In the genomic region with DNA sequence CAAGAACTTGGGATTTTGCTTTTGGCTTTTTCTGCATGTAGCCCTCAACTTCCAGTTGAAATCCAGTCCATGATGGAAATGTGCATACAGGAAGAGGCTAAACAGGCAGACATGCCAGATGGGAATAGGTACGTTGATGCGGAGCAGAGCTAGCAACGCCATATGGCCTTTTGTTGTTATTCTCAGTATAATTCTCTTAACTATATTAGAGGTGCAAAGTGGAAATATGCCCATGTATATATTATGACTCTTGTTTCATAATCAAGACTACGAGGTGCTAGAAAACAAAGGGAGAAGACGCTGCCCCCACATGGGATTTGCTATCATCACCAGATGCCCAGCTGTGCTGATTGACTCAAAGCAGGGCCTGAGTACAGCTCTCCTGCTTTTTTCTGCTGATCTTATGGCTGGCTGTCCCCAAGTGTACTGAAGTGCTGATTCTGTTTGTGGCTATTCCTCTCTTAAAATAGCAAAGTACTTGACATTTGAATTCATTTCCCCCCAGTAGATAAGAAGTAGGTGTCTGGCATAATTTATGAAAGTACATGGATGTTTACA, we compare ENCODE assay signal across 15 mouse cellular contexts.
DNase-seq lines count a peak whose midpoint lies in the region; ATAC-seq and TF ChIP-seq lines count a peak whose summit lies in the region.
"Had no signal": no experiment of that assay in that cellular context is flagged by ENCODE, and none has a peak within 500 bp of the region (broad histone marks: within the 10 kb centered on the region; RNA-seq: fewer than 3 reads in every experiment).

No protein-coding gene starts in this region.

- no peak overlapping the region for H3K27ac ChIP-seq in forebrain, postnatal 0 days (ENCODE audit: low read depth, low read length)
- H3K27ac ChIP-seq in forebrain, embryonic 11.5 days (ENCODE audit: low read depth, low read length) = no peak overlapping the region
- H3K27ac ChIP-seq: embryonic facial prominence, embryonic 15.5 days; intestine, embryonic 15.5 days; midbrain, embryonic 10.5 days had no signal

- H3K36me3 ChIP-seq in forebrain, postnatal 0 days (ENCODE audit: insufficient read depth) = no peaks in the 10 kb centered on the region
- no peaks in the 10 kb centered on the region for H3K36me3 ChIP-seq in forebrain, embryonic 11.5 days (ENCODE audit: control insufficient read depth, insufficient read depth, low read length)
- H3K36me3 ChIP-seq: embryonic facial prominence, embryonic 15.5 days; intestine, embryonic 15.5 days; midbrain, embryonic 10.5 days had no signal

- H3K9me3 ChIP-seq in forebrain, postnatal 0 days (ENCODE audit: low read length) = no peaks in the 10 kb centered on the region
- no peaks in the 10 kb centered on the region for H3K9me3 ChIP-seq in forebrain, embryonic 11.5 days (ENCODE audit: control insufficient read depth, low read length)
- H3K9me3 ChIP-seq: embryonic facial prominence, embryonic 15.5 days; intestine, embryonic 15.5 days; midbrain, embryonic 10.5 days had no signal

- no peak overlapping the region for H3K9ac ChIP-seq in forebrain, postnatal 0 days
- H3K9ac ChIP-seq in forebrain, embryonic 11.5 days (ENCODE audit: low read length) = no peak overlapping the region
- H3K9ac ChIP-seq: embryonic facial prominence, embryonic 15.5 days; intestine, embryonic 15.5 days had no signal

- intact Hi-C loops in left cerebral cortex, postnatal 10 days (cut with DNase I) = no loop called here

- no peaks in the 10 kb centered on the region for H3K27me3 ChIP-seq in forebrain, postnatal 0 days (ENCODE audit: insufficient read depth, low read length)
- no peaks in the 10 kb centered on the region for H3K27me3 ChIP-seq in forebrain, embryonic 11.5 days (ENCODE audit: control insufficient read depth, insufficient read depth, low read length)
- H3K27me3 ChIP-seq: embryonic facial prominence, embryonic 15.5 days; intestine, embryonic 15.5 days had no signal

- WGBS in forebrain, postnatal 0 days = 52% methylated on average over 5 of the region's 5 CpGs
- WGBS in forebrain, embryonic 11.5 days = 72% methylated on average over 5 of the region's 5 CpGs

- no peak overlapping the region for H3K4me2 ChIP-seq in forebrain, postnatal 0 days (ENCODE audit: low read depth)
- no peak overlapping the region for H3K4me2 ChIP-seq in forebrain, embryonic 11.5 days (ENCODE audit: low read depth, low read length, severe bottlenecking)
- H3K4me2 ChIP-seq: embryonic facial prominence, embryonic 15.5 days; intestine, embryonic 15.5 days had no signal

- peaks cover 12% of the 10 kb centered on the region for H3K4me1 ChIP-seq in forebrain, postnatal 0 days (ENCODE audit: insufficient read depth)
- H3K4me1 ChIP-seq in forebrain, embryonic 11.5 days (replicated peaks; ENCODE audit: control insufficient read depth, insufficient read depth, low read length) = no peaks in the 10 kb centered on the region
- H3K4me1 ChIP-seq: embryonic facial prominence, embryonic 15.5 days; intestine, embryonic 15.5 days; midbrain, embryonic 10.5 days had no signal

- no peak overlapping the region for H3K4me3 ChIP-seq in forebrain, postnatal 0 days (ENCODE audit: low read depth, low read length)
- H3K4me3 ChIP-seq in forebrain, embryonic 11.5 days (ENCODE audit: low read depth, low read length) = no peak overlapping the region
- H3K4me3 ChIP-seq: embryonic facial prominence, embryonic 15.5 days; intestine, embryonic 15.5 days; midbrain, embryonic 10.5 days had no signal

- ATAC-seq in forebrain, postnatal 0 days = no peak
- no peak for ATAC-seq in forebrain, embryonic 11.5 days (replicated peaks; ENCODE audit: low FRiP score)
- ATAC-seq: intestine, embryonic 15.5 days; lung, postnatal 0 days had no signal

- no peak for TF ChIP-seq CTCF in forebrain, postnatal 0 days (IDR thresholded peaks at IDR 0.05; ENCODE audit: low read depth)

- peak; percentile 8 for DNase-seq in forebrain, postnatal 0 days
- DNase-seq in forebrain, embryonic 11.5 days (ENCODE audit: low spot score) = no peak
- DNase-seq in left cerebral cortex, adult 18-20 months (ENCODE audit: low spot score in 2 of 2) = peak; percentile 8 to 19
- DNase-seq in left cerebral cortex, postnatal 10 days (ENCODE audit: extremely low spot score in 1 of 2, low spot score in 2 of 2) = no peak
- peak; percentile 8 to 23 for DNase-seq in cerebellum, postnatal 36 days
- DNase-seq in retina, postnatal 1 day = peak; percentile 6
- DNase-seq in lung, adult 18-20 months = no peak
- no peak for DNase-seq in thymus, postnatal 25 days
- DNase-seq: gastrocnemius, postnatal 25 days; heart, postnatal 14 days; kidney, postnatal 14 days had no signal

Comparison
In these comparisons a context has a peak if more than half of its experiments do, and no peak if none do; other contexts are left out.
1. DNase-seq: peak in forebrain, postnatal 0 days (single experiment), left cerebral cortex, adult 18-20 months (2 of 2), cerebellum, postnatal 36 days (2 of 2) and retina, postnatal 1 day (single experiment); none in forebrain, embryonic 11.5 days (single experiment), left cerebral cortex, postnatal 10 days (0 of 2), lung, adult 18-20 months (0 of 2) and thymus, postnatal 25 days (single experiment).